Mouse (Mus musculus): ENCODE results near the gene Bysl. TPM values are rescaled to one million over a fixed set of nuclear protein-coding genes. Genes with fewer than 3 reads are reported as not detected.

Gene Bysl
- polyA plus RNA-seq, 1 experiment from 2014 or later: 43.1 TPM

GRCm38 (mm10) chr17:47552994-47553393 is 58.3 kb downstream of the Bysl start:
- ATAC-seq (replicated peaks; ENCODE audit: low FRiP score) (no peak), DNase-seq (ENCODE audit: low spot score) (no peak)
- Histone ChIP-seq H3K27me3 (replicated peaks; ENCODE audit: control insufficient read depth, insufficient read depth, low read length) (no peaks in the 10 kb centered on the region), H3K4me1 (replicated peaks; ENCODE audit: control insufficient read depth, insufficient read depth, low read length) (no peaks in the 10 kb centered on the region; the same call in none of the 2 replicates), H3K4me2 (no peak overlapping the region), H3K9me3 (ENCODE audit: control insufficient read depth, low read length) (no peaks in the 10 kb centered on the region), H3K27ac (ENCODE audit: low read depth, low read length) (no peak overlapping the region), H3K9ac (ENCODE audit: low read depth, low read length) (no peak overlapping the region), H3K36me3 (ENCODE audit: control insufficient read depth, insufficient read depth, low read length) (no peaks in the 10 kb centered on the region), H3K4me3 (ENCODE audit: low read depth, low read length) (no peak overlapping the region)

GRCm38 (mm10) chr17:47551049-47551448 is 60.2 kb downstream of the Bysl start:
- Histone ChIP-seq H3K27me3 (replicated peaks; ENCODE audit: control insufficient read depth, insufficient read depth, low read length) (no peaks in the 10 kb centered on the region), H3K4me2 (no peak overlapping the region), H3K36me3 (ENCODE audit: control insufficient read depth, insufficient read depth, low read length) (no peaks in the 10 kb centered on the region), H3K4me3 (ENCODE audit: low read depth, low read length) (no peak overlapping the region), H3K9ac (ENCODE audit: low read depth, low read length) (no peak overlapping the region), H3K4me1 (replicated peaks; ENCODE audit: control insufficient read depth, insufficient read depth, low read length) (no peaks in the 10 kb centered on the region; the same call in none of the 2 replicates), H3K9me3 (ENCODE audit: control insufficient read depth, low read length) (no peaks in the 10 kb centered on the region), H3K27ac (ENCODE audit: low read depth, low read length) (no peak overlapping the region)
- ATAC-seq (replicated peaks; ENCODE audit: low FRiP score) (no peak), DNase-seq (ENCODE audit: low spot score) (no peak)
- WGBS: 83% methylated on average over 7 of the region's 7 CpGs

Other genes starting within 250 kb of the Bysl start
- 105 and 114 TPM in 2 replicates for gene Mrps10, start 242.6 kb downstream of the Bysl start, polyA plus RNA-seq (2014; fragmentation: Nextera tagmentation; extraction: Ambion mirVana)
- gene Guca1b, start 226.1 kb downstream of the Bysl start, polyA plus RNA-seq (2014; fragmentation: Nextera tagmentation; extraction: Ambion mirVana): 0.43 and 0.60 TPM in 2 replicates
- gene Guca1a, start 210.9 kb downstream of the Bysl start, polyA plus RNA-seq (2014; fragmentation: Nextera tagmentation; extraction: Ambion mirVana): 1.0 and 1.6 TPM in 2 replicates
- gene AI661453, start 174.9 kb downstream of the Bysl start, polyA plus RNA-seq (2014; fragmentation: Nextera tagmentation; extraction: Ambion mirVana): 0.22 and 0.23 TPM in 2 replicates
- gene 1700001C19Rik, start 174.1 kb downstream of the Bysl start, polyA plus RNA-seq (2014; fragmentation: Nextera tagmentation; extraction: Ambion mirVana): 0.52 and 0.96 TPM in 2 replicates
- 20.7 and 21.3 TPM in 2 replicates for gene Taf8, start 109.2 kb downstream of the Bysl start, polyA plus RNA-seq (2014; fragmentation: Nextera tagmentation; extraction: Ambion mirVana)
- 525 and 530 TPM in 2 replicates for gene Ccnd3, start 106.4 kb downstream of the Bysl start, polyA plus RNA-seq (2014; fragmentation: Nextera tagmentation; extraction: Ambion mirVana)
- gene Med20, start 90 bp upstream of the Bysl start, polyA plus RNA-seq (2014; fragmentation: Nextera tagmentation; extraction: Ambion mirVana): 48.9 and 53.3 TPM in 2 replicates
- 1.5 and 2.5 TPM in 2 replicates for gene Gm20517, start 97 bp upstream of the Bysl start, polyA plus RNA-seq (2014; fragmentation: Nextera tagmentation; extraction: Ambion mirVana)
- 4.1 and 4.8 TPM in 2 replicates for gene Usp49, start 19.2 kb upstream of the Bysl start, polyA plus RNA-seq (2014; fragmentation: Nextera tagmentation; extraction: Ambion mirVana)
- gene Tomm6, start 76.9 kb upstream of the Bysl start, polyA plus RNA-seq (2014; fragmentation: Nextera tagmentation; extraction: Ambion mirVana): 442 and 486 TPM in 2 replicates
- 2.3 and 3.5 TPM in 2 replicates for gene Frs3, start 77.5 kb upstream of the Bysl start, polyA plus RNA-seq (2014; fragmentation: Nextera tagmentation; extraction: Ambion mirVana)
- gene Gm21981, start 83.0 kb upstream of the Bysl start, polyA plus RNA-seq (2014; fragmentation: Nextera tagmentation; extraction: Ambion mirVana): 0.22 and 0.49 TPM in 2 replicates
- 0.44 and 1.7 TPM in 2 replicates for gene Prickle4, start 83.2 kb upstream of the Bysl start, polyA plus RNA-seq (2014; fragmentation: Nextera tagmentation; extraction: Ambion mirVana)
- gene Pgc, start 115.3 kb upstream of the Bysl start, polyA plus RNA-seq (2014; fragmentation: Nextera tagmentation; extraction: Ambion mirVana): not detected in 2 replicates
- 9.6 and 9.8 TPM in 2 replicates for gene Tfeb, start 125.5 kb upstream of the Bysl start, polyA plus RNA-seq (2014; fragmentation: Nextera tagmentation; extraction: Ambion mirVana)
- gene Mdfi, start 223.2 kb upstream of the Bysl start, polyA plus RNA-seq (2014; fragmentation: Nextera tagmentation; extraction: Ambion mirVana): 15.9 and 16.3 TPM in 2 replicates